Mouse (Mus musculus) heart, postnatal 0 days (tissue): ENCODE data around the gene Brinp2.

Experiments
- CTCF ChIP-seq: IDR thresholded peaks from 2 replicates; pipeline ENCODE4 v1.5.1; 2016; ENCODE audit warnings: antibody characterized with exemption, control low read depth, low read depth
- EP300 ChIP-seq: IDR thresholded peaks from 2 replicates; pipeline ENCODE4 v1.6.1; 2016; ENCODE audit warnings: antibody characterized with exemption, low read depth

DNA sequence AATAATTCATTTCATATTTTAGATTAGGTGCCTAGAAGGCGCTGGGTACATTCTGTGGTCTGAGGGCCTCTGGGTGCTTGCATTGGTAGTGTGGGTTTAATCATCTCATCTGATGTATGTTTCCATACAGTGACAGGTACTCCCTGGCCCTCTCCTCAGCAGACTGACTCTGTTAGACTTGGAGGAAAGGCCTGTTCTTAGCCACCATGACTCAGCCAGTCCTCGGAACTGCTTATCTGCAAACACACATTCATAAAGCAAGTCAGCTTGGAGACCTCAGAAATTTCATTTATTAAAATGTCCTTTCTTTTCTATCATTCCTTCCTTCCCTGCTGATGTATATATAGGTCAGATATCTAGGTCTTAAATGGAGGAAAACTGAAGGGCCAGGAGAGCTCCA is 116.3 kb downstream of the Brinp2 start:
- TF ChIP-seq EP300 (no peak), CTCF (no peak)
